Mouse (Mus musculus) adipocyte (in vitro differentiated cells): ENCODE measurements around the gene Scn3b.

Experiments
- DNase-seq: peaks from one replicate; pipeline ENCODE4 v3.0.0-alpha.2; 2016; ENCODE audit warnings: low spot score

The Scn3b gene

GRCm38 (mm10) chr9:40268748-40269102, 292 bp upstream of the Scn3b start:
- no peak for DNase-seq

DNA sequence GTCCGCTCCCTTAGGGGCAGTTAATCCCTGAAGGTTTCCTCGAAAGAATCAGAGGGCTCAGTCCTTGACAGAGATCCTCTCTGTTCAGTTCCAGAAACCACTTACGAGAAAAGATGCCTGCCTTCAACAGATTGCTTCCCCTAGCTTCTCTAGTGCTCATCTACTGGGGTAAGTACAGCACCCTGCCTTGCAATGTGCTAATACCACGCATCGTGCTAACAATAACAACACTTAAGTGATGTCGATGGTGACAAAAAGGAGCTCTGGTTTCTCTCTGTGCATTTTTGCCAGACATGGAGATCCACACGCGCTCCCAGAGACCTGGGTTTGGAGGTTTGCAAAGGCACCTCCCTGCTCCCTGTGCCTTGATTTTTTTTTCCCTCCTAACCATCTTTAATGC, 863 bp downstream of the Scn3b start:
- no peak for DNase-seq

- DNase-seq = no peak
Measured at GRCm38 (mm10) chr9:40271075-40271474, 2.1 kb downstream of the Scn3b start.

GRCm38 (mm10) chr9:40272822-40273221, 3.8 kb downstream of the Scn3b start:
- DNase-seq = no peak

GRCm38 (mm10) chr9:40275904-40276303, 6.9 kb downstream of the Scn3b start:
- DNase-seq = no peak

- DNase-seq = no peak
Measured at GRCm38 (mm10) chr9:40277671-40278070, 8.7 kb downstream of the Scn3b start.

GRCm38 (mm10) chr9:40279438-40279837, 10.4 kb downstream of the Scn3b start:
- DNase-seq = no peak

DNA sequence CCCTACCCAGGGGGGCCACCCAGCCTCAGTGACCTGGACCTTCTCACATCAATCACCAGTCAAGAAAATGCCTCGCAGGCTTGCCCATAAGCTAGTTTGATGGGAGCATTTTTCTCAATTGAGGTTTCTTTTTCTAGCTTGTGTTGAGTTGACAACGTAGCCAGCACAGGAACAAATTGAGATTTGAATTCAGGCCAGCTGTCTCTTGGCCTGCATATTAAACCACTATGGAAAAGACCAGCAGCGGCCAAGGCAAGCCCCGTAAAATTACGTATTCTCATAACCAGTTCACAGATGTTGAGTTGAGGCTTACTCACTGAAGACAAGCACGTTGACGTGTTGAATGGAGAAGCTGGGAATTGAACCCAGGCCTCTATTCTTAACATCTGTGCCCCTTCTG, 14.0 kb downstream of the Scn3b start:
- no peak for DNase-seq

DNA sequence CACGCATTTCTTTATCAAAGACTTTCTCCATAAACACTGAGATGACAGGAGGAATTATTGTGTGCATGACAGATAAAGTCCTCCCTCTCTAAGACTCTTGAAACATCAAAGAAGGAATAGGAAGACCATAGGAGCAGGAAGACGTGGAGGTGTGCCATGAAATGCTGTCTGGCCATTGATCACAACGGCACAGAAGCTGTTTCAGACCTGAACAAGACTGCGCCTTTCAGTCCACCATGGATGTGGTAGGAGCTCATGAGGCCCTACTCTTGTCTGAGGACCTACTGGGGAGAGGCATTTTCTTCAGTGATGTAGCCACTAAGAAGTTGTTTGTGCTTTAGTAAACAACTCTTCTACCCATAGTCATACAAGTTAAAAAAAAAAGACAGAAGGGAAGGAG, 23.5 kb downstream of the Scn3b start:
- no peak for DNase-seq

GRCm38 (mm10) chr9:40293286-40293685, 24.3 kb downstream of the Scn3b start:
- no peak for DNase-seq

DNA sequence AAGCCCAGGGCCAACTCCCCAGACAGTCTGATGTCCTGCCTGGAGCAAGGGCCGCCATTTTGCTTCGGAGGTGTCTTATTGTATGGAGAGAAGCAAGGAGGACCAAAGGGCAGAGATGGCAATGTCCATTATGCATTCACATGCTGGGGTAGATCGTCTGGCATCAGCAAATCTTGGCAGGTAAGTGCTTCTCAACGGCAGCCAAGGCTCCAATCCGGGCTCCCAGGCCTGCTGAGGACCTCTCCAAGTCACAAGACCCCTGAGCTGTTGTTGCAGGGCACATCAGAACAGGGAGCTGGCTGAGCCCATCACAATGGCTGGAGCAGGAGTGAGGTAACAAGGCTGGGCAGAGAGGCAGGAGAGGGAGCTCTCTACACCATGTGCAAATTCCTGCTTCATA, 24.7 kb downstream of the Scn3b start:
- no peak for DNase-seq

GRCm38 (mm10) chr9:40294210-40294609, 25.2 kb downstream of the Scn3b start:
- no peak for DNase-seq

GRCm38 (mm10) chr9:40294866-40295265, 25.8 kb downstream of the Scn3b start:
- no peak for DNase-seq

DNA sequence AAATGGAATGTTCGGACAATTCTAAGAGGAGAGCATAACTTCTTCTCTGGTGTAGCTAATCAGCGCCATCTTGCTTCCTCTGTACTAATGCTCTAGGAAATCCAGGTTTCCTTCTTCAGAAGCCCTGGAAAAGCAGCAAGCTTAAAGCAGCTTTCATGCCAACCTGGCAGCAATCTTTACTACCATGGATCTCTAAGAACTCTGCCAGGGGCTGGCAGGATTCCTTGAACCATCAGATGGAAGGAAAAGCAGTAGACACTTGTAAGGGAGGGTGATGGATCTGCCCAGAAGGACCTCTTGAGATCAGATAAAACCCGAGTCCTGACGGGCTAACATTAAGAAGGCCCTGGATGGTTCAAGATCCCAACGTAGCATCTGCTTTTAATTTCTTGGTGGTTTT, 27.2 kb downstream of the Scn3b start:
- no peak for DNase-seq

DNA sequence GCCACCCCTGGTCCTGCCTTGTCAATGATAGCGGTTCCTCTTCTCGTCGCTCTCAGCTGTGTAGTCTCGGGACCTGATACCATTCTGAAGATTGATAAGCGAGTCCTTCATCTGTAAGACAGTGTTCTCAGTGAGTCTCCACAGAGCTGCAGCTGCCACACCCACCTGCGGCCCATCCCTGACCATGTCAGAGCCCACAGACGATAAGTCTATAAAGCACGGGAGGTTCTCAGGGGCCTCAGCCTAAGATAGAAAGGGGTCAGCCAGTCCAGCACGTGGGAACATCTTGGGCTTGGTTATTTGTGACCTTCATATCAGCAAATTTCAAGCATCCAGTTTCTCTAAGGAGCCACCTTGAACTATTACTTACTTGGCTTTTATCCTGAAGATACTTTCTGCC, 29.0 kb downstream of the Scn3b start:
- DNase-seq = no peak

DNA sequence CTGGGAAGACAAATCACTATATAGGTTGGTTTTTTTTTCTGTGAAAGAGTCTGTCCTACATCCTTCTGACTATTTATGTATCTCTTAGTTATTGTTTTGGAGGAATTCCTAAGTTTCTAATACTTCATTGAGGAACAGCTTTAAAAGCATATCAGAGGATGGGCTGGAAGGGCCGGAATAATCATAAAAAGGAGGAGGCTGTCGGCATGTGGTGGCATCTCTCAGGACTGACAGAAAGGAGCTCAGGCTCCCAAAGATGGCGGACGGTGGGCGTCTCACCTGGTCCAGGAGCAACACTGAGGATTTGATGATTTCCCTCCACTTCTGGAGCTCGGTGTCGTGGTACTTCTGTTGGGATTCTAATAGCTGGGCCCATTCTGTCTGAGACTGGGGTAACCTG, 30.3 kb downstream of the Scn3b start:
- DNase-seq = no peak

GRCm38 (mm10) chr9:40300018-40300989, 31.3 kb downstream of the Scn3b start:
- DNase-seq = no peak

GRCm38 (mm10) chr9:40301475-40301874, 32.5 kb downstream of the Scn3b start:
- DNase-seq = no peak

DNA sequence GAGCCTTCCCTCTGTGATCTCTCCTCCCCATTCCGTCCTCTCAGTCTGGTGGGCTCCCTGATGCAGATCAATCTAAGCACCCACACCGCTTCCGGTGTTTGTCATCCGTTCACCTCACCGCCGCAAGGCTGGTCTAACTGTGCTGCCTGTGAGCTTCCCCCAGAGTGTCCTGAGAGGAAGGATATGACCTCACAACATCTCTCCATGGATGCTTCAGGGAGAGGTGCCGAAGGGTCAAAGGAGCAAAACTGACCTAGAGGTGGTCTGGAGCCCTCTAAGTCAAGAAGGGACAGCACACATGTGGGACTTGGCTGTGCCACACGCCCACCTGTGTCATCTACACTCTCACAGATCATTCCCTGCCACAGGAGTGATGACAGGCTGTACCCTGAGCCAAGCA, 33.4 kb downstream of the Scn3b start:
- DNase-seq = no peak

DNA sequence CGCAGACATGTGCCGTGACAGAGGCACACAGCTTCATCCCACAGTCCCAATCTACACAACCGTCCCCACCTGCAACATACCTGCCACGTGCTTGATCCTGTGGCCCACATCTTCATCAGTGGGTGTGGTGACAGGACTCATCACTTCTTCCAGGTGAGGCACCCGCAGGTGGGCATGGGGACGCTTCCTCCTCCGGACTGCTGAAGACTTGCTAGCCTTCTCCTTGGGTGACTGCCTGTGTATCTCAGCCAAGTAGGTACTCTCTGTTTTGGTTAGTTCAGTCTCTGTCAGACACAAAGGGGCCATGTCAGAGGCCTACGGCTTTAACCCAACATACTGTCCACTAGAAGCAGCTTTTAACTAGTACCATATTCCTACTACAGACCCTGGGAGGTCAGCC, 35.2 kb downstream of the Scn3b start:
- DNase-seq = no peak

- no peak for DNase-seq
Measured at GRCm38 (mm10) chr9:40307311-40307710, 38.3 kb downstream of the Scn3b start.

GRCm38 (mm10) chr9:40309876-40310275, 40.9 kb downstream of the Scn3b start:
- no peak for DNase-seq

- no peak for DNase-seq
Measured at GRCm38 (mm10) chr9:40311813-40312212, 42.8 kb downstream of the Scn3b start.
